Mouse (Mus musculus): ENCODE results near the gene Tsc22d3. TPM values are rescaled to one million over a fixed set of nuclear protein-coding genes. Genes with fewer than 3 reads are reported as not detected.
"Not testable (repeated sequence)": the region's sequence is repeated elsewhere in the genome, so short reads cannot be mapped to it uniquely, and the experiment has no call there.

Tsc22d3 gene
- polyA plus RNA-seq, 1 experiment from 2014 or later: 98.2 TPM

DNA sequence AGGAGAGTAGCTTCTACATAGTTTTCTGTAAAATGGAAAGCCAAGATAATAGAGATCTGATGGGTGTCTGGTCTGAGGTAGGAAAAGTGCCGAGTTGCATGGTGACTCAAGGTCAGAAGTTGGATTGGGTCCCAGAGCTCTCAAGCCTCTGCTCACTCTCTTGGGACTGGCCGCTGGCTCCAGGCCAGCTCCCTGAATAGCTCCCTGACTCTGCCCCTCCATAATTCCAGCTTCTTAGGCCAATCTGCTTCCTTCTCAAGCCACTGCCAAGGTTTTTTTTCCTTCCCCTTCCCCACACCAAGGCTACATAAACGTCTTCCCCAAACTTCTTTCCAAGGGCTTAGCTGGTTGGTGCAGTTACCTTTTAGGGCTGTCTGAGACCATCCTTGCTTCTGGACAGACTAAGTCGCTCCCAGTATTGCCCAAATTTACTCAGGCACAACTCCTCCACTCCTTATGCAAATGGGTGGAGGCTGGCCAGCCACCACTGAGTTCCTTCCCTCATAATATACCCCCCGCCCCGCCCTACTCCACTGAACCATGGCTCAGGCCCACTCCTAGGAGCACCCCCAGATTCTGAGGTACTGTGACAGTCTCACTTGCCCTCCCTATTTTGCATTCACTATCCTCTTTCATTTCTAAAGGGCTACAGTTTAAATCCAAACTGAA is 42.1 kb downstream of the Tsc22d3 start:
- no peak overlapping the region; the same call in 1 of the 2 replicates for H3K27ac ChIP-seq

DNA sequence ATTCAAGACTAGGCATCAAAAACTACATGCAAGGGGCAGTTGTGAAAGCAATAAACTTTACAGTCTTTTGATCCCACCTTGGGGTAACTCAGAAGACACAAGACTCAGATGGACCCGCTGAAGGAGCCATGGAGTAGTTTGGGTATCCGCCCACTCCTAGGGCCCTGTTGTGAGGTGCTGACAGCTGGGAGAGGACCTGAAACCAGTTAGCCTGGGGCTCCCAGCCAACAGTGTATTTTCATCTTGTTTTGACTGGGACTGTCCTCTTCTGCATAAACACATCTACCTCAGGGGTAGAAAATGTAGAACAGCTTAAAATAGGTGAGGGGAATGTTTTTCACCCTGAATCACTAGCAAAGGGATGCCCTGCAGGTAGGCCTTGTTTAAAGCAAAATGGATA is 44.5 kb downstream of the Tsc22d3 start:
- H3K36me3 ChIP-seq: no peaks in the 10 kb centered on the region
- H3K4me3 ChIP-seq (replicated peaks): no peak overlapping the region
- no peaks in the 10 kb centered on the region for H3K9me3 ChIP-seq (replicated peaks)
- peaks cover 6% of the 10 kb centered on the region; the same call in 1 of the 2 replicates for H3K4me1 ChIP-seq
- peaks cover 69% of the 10 kb centered on the region for H3K27me3 ChIP-seq
- no peak overlapping the region for H3K9ac ChIP-seq
- no peak for ATAC-seq (replicated peaks; ENCODE audit: low FRiP score)
- H3K27ac ChIP-seq: no peak overlapping the region
- no peak overlapping the region for H3K4me2 ChIP-seq
- WGBS: 60% methylated on average over 2 of the region's 2 CpGs

More for the DNA sequence above, 42.1 kb downstream of the Tsc22d3 start:
- Histone ChIP-seq H3K4me1 (peaks cover 6% of the 10 kb centered on the region; the same call in 1 of the 2 replicates), H3K4me3 (replicated peaks) (no peak overlapping the region), H3K9me3 (replicated peaks) (no peaks in the 10 kb centered on the region), H3K27me3 (peaks cover 65% of the 10 kb centered on the region), H3K36me3 (no peaks in the 10 kb centered on the region), H3K4me2 (no peak overlapping the region), H3K9ac (no peak overlapping the region)
- ATAC-seq (replicated peaks; ENCODE audit: low FRiP score): no peak
- 65% methylated on average over 6 of the region's 6 CpGs for WGBS

DNA sequence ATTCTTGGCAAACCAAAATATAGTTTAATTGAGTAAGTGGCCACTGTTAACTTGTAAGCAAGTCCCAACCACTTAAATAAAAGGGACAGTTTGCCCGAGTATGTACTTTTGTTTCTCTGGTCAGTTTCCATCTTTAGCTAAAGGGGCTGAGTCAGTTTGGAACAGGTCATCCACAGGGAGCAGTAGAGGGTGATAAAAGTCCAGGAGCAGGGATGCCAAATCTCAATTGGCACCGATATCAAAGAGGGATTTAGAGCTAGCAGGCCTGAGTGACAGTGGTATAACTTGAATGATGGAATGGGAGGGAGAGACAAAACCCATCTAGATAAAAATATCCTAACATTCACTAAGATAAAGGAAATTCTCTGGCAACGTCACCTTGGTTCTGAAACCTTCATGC is 45.0 kb downstream of the Tsc22d3 start:
- ATAC-seq (replicated peaks; ENCODE audit: low FRiP score): no peak
- H3K27me3 ChIP-seq: peaks cover 67% of the 10 kb centered on the region
- 74% methylated on average over 3 of the region's 3 CpGs for WGBS
- no peak overlapping the region for H3K9ac ChIP-seq
- no peak overlapping the region for H3K4me3 ChIP-seq (replicated peaks)
- H3K27ac ChIP-seq: no peak overlapping the region
- no peaks in the 10 kb centered on the region for H3K9me3 ChIP-seq (replicated peaks)
- H3K4me2 ChIP-seq: no peak overlapping the region
- H3K36me3 ChIP-seq: no peaks in the 10 kb centered on the region
- H3K4me1 ChIP-seq: peaks cover 6% of the 10 kb centered on the region; the same call in 1 of the 2 replicates

DNA sequence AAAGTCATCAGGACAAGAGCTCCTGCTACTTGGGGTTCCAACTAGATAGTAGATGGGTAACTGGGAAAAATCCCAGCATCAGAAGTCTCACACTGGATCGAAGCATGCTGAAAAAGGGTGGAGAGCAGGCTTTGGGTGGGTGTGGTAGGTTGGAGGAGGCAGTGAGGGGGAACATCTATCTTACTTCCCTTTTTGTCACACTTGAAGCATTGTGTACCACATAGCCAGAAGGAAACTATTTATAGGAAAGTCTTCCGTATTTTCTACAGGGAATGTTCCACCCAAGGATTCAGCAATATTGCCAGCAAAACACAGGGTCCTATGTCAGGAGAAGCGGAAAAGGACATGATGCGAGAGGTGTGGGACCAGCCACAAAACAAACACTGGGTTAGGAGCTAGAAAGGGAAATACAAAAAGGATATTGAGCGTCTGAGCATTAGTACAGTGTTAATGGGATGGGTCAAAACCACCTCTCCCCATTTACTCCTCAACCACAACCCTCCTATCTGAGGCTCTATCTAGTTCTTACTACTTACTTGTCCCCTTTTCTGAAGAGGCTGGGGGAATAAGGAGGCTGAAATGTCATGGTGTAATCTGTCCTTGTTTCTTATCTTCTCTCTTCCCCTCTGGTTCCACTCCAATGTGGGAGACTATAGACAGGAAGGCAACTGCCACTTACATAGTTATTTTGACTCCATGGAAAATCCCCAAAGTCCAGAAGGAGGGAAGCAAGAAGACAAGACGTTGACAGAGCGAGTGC is 52.6 kb downstream of the Tsc22d3 start:
- H3K27ac ChIP-seq: no peak overlapping the region
- no peak for ATAC-seq (replicated peaks; ENCODE audit: low FRiP score)
- H3K4me1 ChIP-seq: 0 out of 2 replicates have a peak, but pooled peaks cover 3% of the 10 kb centered on the region
- H3K4me2 ChIP-seq: no peak overlapping the region
- WGBS: 82% methylated on average over 7 of the region's 7 CpGs
- H3K9ac ChIP-seq: no peak overlapping the region
- H3K36me3 ChIP-seq: no peaks in the 10 kb centered on the region
- H3K27me3 ChIP-seq: peaks cover 78% of the 10 kb centered on the region
- H3K4me3 ChIP-seq (replicated peaks): no peak overlapping the region
- H3K9me3 ChIP-seq (replicated peaks): no peaks in the 10 kb centered on the region

DNA sequence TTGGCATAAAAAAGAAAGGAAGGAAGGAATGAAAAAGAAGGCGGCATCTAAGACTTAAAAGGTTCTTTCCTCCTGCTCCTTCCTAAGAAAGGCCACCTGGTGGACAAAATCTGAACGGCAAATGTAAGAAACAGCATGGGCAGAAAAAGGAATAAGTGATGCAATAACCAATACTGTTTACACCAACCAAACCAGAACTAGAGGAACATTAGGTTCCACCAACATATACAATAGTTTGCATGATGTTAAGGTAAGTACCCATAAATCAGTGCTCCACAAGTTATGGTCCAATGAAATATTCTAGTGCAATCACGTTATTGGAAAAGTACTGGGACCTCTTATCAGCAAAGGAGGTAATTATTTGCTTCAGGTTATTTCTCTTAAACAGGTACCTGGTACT is 55.7 kb downstream of the Tsc22d3 start:
- H3K4me3 ChIP-seq (replicated peaks): no peak overlapping the region
- 0 out of 2 replicates have a peak, but pooled peaks cover 13% of the 10 kb centered on the region for H3K4me1 ChIP-seq
- H3K9me3 ChIP-seq (replicated peaks): no peaks in the 10 kb centered on the region
- no peak overlapping the region for H3K9ac ChIP-seq
- no peak overlapping the region for H3K4me2 ChIP-seq
- ATAC-seq (replicated peaks; ENCODE audit: low FRiP score): no peak
- H3K27me3 ChIP-seq: peaks cover 81% of the 10 kb centered on the region
- no peaks in the 10 kb centered on the region for H3K36me3 ChIP-seq
- H3K27ac ChIP-seq: no peak overlapping the region
- WGBS: 38% methylated on average over 3 of the region's 3 CpGs

DNA sequence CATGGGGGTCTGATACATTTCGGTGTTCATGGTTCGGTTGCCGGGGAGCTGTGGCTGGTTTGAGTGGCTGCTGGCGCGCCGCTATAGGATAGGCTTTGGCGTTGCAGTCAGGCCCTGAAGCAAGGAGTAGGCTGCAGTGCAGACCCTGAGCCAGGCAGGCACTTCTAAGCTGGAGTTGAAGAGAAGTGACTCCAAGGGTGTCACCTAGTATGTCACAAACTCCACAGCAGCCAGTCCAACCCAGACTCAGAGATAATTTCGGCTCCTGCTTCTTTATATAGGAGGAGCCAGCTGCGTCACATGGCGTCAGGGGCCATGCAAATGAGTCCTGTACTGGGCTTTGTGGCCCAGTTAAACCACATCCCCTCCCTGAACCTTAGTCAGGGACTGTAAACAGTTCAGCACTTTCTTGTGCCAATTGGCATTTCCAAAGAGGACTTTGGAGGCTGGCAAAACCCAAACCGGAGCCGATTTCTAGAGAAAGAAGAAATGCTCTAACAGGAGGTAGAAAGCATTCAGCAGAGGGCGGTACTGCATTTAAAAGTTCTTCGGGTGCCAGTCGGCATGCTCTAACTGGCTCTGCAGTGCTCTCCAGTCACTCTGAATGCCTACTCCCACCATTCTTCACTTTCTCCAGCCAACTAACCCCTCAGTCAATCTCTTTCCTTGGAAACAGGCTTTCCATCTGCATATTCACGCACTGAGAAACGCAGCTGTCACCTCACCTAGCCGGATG is 57.4 kb downstream of the Tsc22d3 start:
- peak; percentile 87 for ATAC-seq (replicated peaks; ENCODE audit: low FRiP score)
- WGBS: 33% methylated on average over 18 of the region's 18 CpGs
- Histone ChIP-seq H3K9me3 (replicated peaks) (no peaks in the 10 kb centered on the region), H3K27ac (peak overlapping the region; percentile 90), H3K27me3 (peaks cover 72% of the 10 kb centered on the region), H3K36me3 (no peaks in the 10 kb centered on the region), H3K9ac (peak overlapping the region; percentile 53), H3K4me1 (0 out of 2 replicates have a peak, but pooled peaks cover 13% of the 10 kb centered on the region), H3K4me3 (replicated peaks) (peak overlapping the region; percentile 53), H3K4me2 (peak overlapping the region; percentile 68)

DNA sequence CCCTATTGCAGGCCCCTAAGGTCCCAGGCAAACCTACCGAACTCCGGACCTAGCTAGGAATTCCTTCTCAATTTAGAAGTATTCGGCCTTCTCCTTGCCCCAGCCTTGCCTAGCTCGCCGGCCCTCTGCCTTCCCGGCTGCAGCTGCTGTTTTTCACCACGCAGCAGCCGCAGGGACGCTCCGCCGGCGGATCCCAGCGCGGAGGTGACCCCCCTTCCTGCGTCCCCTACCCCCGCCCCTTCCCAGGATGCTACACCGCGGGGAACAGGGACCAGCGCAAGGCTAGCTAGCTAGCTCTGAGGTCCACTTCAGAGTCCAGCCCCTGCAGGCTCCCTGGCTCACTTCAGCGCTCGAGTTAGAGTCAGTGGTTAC is 58.0 kb downstream of the Tsc22d3 start:
- peak overlapping the region; percentile 53 for H3K4me3 ChIP-seq (replicated peaks)
- peak overlapping the region; percentile 68 for H3K4me2 ChIP-seq
- no peaks in the 10 kb centered on the region for H3K9me3 ChIP-seq (replicated peaks)
- peak overlapping the region; percentile 53 for H3K9ac ChIP-seq
- H3K27ac ChIP-seq: peak overlapping the region; percentile 90
- peaks cover 70% of the 10 kb centered on the region for H3K27me3 ChIP-seq
- H3K4me1 ChIP-seq: 0 out of 2 replicates have a peak, but pooled peaks cover 13% of the 10 kb centered on the region
- peak; percentile 94 for ATAC-seq (replicated peaks; ENCODE audit: low FRiP score)
- H3K36me3 ChIP-seq: no peaks in the 10 kb centered on the region
- 19% methylated on average over 21 of the region's 21 CpGs for WGBS

DNA sequence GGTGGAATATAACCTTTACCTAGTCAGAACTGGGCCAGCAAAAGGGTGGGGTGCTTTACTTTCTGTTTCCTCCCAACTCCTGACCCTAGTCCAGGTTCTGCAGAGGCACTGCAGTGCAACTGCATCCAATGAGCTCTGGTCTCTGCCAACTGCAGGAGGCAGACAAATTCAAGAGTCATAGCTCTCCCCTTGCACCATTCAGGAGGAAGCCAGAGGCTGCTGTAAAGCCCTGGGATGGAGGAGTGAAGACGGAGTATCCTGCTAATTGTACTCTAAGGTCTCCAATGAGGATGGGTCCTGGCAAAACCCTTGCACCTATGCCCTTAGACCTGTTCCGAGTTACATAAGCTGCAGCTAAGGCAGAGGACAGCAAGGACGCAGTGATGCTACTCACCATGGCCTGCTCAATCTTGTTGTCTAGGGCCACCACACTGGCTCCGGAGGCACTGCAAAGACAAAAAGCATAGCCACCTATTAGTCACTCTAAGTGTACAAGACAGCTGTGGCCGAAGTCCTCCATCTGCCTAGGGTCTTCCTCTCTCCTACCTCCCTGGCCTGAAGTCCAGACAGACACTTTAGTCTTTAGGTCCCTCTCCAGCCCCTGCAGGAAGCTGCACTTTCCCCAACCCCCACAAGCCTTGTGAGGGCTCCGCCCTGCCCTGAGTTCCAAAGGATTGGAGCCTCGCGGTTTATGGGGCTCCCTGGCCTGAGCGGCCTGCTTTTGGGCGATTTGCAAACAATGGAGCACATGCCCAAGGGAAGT is 58.6 kb downstream of the Tsc22d3 start:
- Histone ChIP-seq H3K4me3 (replicated peaks) (peak overlapping the region; percentile 53), H3K27ac (peak overlapping the region; percentile 90), H3K4me1 (0 out of 2 replicates have a peak, but pooled peaks cover 13% of the 10 kb centered on the region), H3K4me2 (peak overlapping the region; percentile 68), H3K9ac (peak overlapping the region; percentile 53), H3K27me3 (peaks cover 70% of the 10 kb centered on the region), H3K36me3 (no peaks in the 10 kb centered on the region), H3K9me3 (replicated peaks) (no peaks in the 10 kb centered on the region)
- ATAC-seq (replicated peaks; ENCODE audit: low FRiP score): peak; percentile 66
- WGBS: 19% methylated on average over 10 of the region's 10 CpGs

DNA sequence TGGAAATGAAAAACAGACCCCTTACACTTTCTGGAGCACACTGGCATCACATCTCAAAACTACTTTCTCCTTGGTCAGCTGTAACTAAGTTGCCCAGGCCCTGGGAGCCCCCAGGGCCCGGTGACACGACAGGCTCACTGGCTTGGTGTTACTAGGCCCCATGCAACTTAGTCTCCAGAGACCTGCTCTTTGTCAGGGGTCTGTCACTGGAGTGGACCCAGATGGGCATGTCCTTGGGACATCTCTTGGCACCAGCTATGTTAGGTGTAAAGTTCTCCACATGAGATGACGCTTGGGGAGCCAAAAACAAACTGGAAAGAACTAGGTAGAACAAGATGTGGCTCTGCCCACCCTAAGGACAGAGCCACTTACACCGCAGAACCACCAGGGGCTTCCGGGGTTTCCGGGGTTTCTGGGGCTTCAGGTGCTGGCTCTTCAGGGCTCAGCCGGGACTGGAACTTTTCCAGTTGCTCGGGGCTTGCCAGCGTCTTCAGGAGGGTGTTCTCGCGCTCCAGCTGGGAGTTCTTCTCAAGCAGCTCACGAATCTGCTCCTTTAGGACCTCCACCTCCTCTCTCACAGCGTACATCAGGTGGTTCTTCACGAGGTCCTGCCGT is 59.9 kb downstream of the Tsc22d3 start:
- H3K9ac ChIP-seq: no peak overlapping the region
- H3K27me3 ChIP-seq: peaks cover 74% of the 10 kb centered on the region
- 0 out of 2 replicates have a peak, but pooled peaks cover 13% of the 10 kb centered on the region for H3K4me1 ChIP-seq
- no peaks in the 10 kb centered on the region for H3K9me3 ChIP-seq (replicated peaks)
- no peak for ATAC-seq (replicated peaks; ENCODE audit: low FRiP score)
- H3K4me2 ChIP-seq: peak overlapping the region; percentile 9; the same call in 1 of the 2 replicates
- H3K36me3 ChIP-seq: no peaks in the 10 kb centered on the region
- no peak overlapping the region for H3K27ac ChIP-seq
- H3K4me3 ChIP-seq (replicated peaks): no peak overlapping the region; the same call in 1 of the 2 replicates
- WGBS: 83% methylated on average over 15 of the region's 15 CpGs

DNA sequence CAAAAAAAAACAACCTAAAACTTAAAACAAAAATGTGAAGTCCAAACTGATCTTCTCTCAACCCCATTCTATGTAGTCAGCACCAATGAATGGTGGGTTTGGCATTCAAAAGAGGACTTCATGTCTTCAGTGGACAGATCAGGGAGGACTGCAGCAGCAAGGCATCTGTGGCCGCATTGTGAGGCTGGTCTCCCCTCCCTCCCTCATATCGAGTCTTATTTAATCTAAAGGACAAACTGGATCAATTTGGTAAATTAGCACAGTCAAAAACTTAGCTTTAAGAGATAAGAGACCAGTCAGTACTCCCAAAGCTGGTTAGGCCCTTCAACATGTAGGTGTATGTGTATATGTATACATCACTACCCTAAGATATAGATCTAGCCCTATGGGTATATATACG is 60.6 kb downstream of the Tsc22d3 start:
- H3K4me3 ChIP-seq (replicated peaks); H3K4me2 ChIP-seq; ATAC-seq (replicated peaks; ENCODE audit: low FRiP score); H3K27ac ChIP-seq; H3K9me3 ChIP-seq (replicated peaks); H3K36me3 ChIP-seq; H3K9ac ChIP-seq: not testable (repeated sequence)
- peaks cover 74% of the 10 kb centered on the region for H3K27me3 ChIP-seq
- 0 out of 2 replicates have a peak, but pooled peaks cover 13% of the 10 kb centered on the region for H3K4me1 ChIP-seq
- 88% methylated on average over 3 of the region's 3 CpGs for WGBS

DNA sequence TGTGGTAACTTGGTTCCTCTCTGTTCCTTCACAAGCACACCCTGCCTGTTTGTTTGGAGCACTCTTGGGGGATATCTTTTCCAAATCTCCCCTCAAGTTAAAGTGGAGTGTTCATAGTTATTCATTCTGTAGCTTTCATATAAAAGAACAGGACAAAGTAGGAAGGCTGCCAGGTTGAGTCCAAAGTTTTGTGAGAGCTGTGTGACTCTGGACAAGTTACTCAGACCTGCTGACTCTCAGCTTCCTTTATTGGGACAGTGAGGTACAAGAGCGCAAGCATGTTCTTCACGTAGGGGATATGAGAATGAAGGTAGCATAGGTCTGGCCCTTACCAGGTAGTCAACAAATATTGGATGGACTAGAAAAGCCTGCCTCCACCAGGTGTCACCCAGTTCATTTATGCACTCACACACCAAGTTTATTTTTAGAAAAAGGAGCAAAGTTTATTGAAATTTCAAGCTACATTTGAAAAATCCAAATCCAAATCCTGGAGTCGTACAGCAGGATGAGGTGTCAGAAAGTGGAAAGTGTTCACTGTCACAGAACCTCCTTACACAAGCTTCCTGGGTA is 61.3 kb downstream of the Tsc22d3 start:
- H3K36me3 ChIP-seq: no peaks in the 10 kb centered on the region
- H3K4me1 ChIP-seq: 0 out of 2 replicates have a peak, but pooled peaks cover 13% of the 10 kb centered on the region
- H3K9ac ChIP-seq: no peak overlapping the region
- H3K4me3 ChIP-seq (replicated peaks): no peak overlapping the region
- H3K27ac ChIP-seq: no peak overlapping the region
- no peak for ATAC-seq (replicated peaks; ENCODE audit: low FRiP score)
- H3K4me2 ChIP-seq: no peak overlapping the region
- no peaks in the 10 kb centered on the region for H3K9me3 ChIP-seq (replicated peaks)
- WGBS: 95% methylated on average over 3 of the region's 3 CpGs
- H3K27me3 ChIP-seq: peaks cover 74% of the 10 kb centered on the region
